Mouse (Mus musculus) stomach, postnatal 0 days (tissue): ENCODE measurements around the gene Taf3. TPM values are rescaled to one million over a fixed set of nuclear protein-coding genes. Genes with fewer than 3 reads are reported as not detected.

Experiments
- ATAC-seq: fragments of 200-750 bp; cut with Nextera tagmentation; 2 replicates; pipeline ENCODE4 v1.8.0; 2017; ENCODE audit not compliant: low FRiP score, low TSS enrichment
- DNase-seq: peaks from one replicate; pipeline ENCODE4 v3.0.0-alpha.2; 2016; ENCODE audit warnings: low spot score
- H3K27ac ChIP-seq: fragments of 300-500 bp; sonication (generic); replicated peaks from 2 replicates; pipeline ENCODE4 v1.5.1; 2014; ENCODE audit warnings: mild to moderate bottlenecking, control low read depth
- H3K27me3 ChIP-seq: fragments of 300-500 bp; sonication (generic); 2 replicates; pipeline ENCODE4 v1.6.1; 2014; ENCODE audit warnings: low read length; ENCODE audit not compliant: control insufficient read depth, insufficient read depth
- H3K36me3 ChIP-seq: fragments of 300-500 bp; sonication (generic); 2 replicates; pipeline ENCODE4 v1.6.1; 2014; ENCODE audit warnings: low read length, mixed read lengths; ENCODE audit not compliant: control insufficient read depth, insufficient read depth
- H3K4me1 ChIP-seq: fragments of 300-500 bp; sonication (generic); replicated peaks from 2 replicates; pipeline ENCODE4 v1.6.1; 2014; ENCODE audit warnings: antibody characterized with exemption; ENCODE audit not compliant: control insufficient read depth, insufficient read depth
- H3K4me2 ChIP-seq: fragments of 300-500 bp; sonication (generic); replicated peaks from 2 replicates; pipeline ENCODE4 v1.6.1; 2014; ENCODE audit warnings: low read depth, mild to moderate bottlenecking, control low read depth, moderate library complexity
- H3K4me3 ChIP-seq: fragments of 300-500 bp; sonication (generic); 2 replicates; pipeline ENCODE4 v1.5.1; 2014; ENCODE audit warnings: low read depth, low read length, control low read depth
- H3K9ac ChIP-seq: fragments of 300-500 bp; sonication (generic); 2 replicates; pipeline ENCODE4 v1.6.1; 2014; ENCODE audit warnings: mild to moderate bottlenecking, low read length, control low read depth, mixed read lengths
- H3K9me3 ChIP-seq: fragments of 300-500 bp; sonication (generic); 2 replicates; pipeline ENCODE4 v1.6.1; 2016; ENCODE audit warnings: low read length; ENCODE audit not compliant: control insufficient read depth
- CTCF ChIP-seq: IDR thresholded peaks from 2 replicates; pipeline ENCODE4 v1.5.1; 2016; ENCODE audit warnings: antibody characterized with exemption, low read depth, mild to moderate bottlenecking, moderate library complexity
- EP300 ChIP-seq: optimal IDR thresholded peaks from 2 replicates; pipeline ENCODE3; 2016; ENCODE audit warnings: antibody characterized with exemption
- WGBS: fragments of 180-500 bp; shearing (Covaris S2); extraction: QIAGEN DNeasy Blood & Tissue Kit; methylation state at CpG from one replicate; pipeline ENCODE4 v1.1.7; 2014; 5-methylcytosine and 5-hydroxymethylcytosine counted together
- polyA plus RNA-seq: library from polyadenylated mRNA; unstranded; fragments of >200 nt; fragmentation: Nextera tagmentation; extraction: Ambion mirVana; gene quantifications from 2 replicates; pipeline ENCODE4 v1.2.1, GENCODE M21; 2015

Taf3 gene
- polyA plus RNA-seq, 1 experiment from 2014 or later = 4.9 TPM

DNA sequence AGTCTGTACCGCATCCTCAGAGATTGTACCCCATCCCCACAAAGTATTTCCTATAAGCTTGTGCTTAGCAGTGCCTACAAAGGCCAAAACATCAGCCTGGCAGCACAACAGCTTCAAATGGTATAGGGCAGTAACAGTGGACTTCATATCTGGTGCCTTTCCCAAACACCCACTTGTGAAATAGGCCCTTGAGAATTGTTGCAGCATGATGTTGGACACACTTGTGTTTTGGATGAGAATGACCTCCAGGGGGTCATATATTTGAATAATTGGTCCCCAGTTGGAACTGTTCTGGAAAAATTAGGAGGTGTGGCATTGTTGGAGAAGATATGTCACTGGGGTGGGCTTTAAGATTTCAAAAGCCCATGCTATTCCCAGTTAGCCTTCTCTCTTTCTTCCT, 3.6 kb upstream of the Taf3 start:
- Histone ChIP-seq H3K27me3 (no peaks in the 10 kb centered on the region), H3K9ac (no peak overlapping the region), H3K36me3 (peaks cover 4% of the 10 kb centered on the region; the same call in 1 of the 2 replicates), H3K4me3 (no peak overlapping the region), H3K4me2 (no peak overlapping the region), H3K4me1 (no peaks in the 10 kb centered on the region), H3K27ac (no peak overlapping the region), H3K9me3 (no peaks in the 10 kb centered on the region)
- TF ChIP-seq CTCF (no peak), EP300 (no peak)
- 96% methylated on average over 1 of the region's 1 CpGs for WGBS
- no peak for DNase-seq
- no peak for ATAC-seq

- ATAC-seq = no peak
- H3K27ac ChIP-seq = no peak overlapping the region
- no peaks in the 10 kb centered on the region for H3K36me3 ChIP-seq
- H3K4me1 ChIP-seq = no peaks in the 10 kb centered on the region
- H3K27me3 ChIP-seq = no peaks in the 10 kb centered on the region
- no peak for DNase-seq
- H3K9me3 ChIP-seq = no peaks in the 10 kb centered on the region
- TF ChIP-seq CTCF = no peak
- no peak for TF ChIP-seq EP300
- H3K9ac ChIP-seq = no peak overlapping the region
- 82% methylated on average over 3 of the region's 3 CpGs for WGBS
- no peak overlapping the region for H3K4me3 ChIP-seq
- no peak overlapping the region for H3K4me2 ChIP-seq
Measured at GRCm38 (mm10) chr2:10050878-10051277, 2.5 kb upstream of the Taf3 start.

DNA sequence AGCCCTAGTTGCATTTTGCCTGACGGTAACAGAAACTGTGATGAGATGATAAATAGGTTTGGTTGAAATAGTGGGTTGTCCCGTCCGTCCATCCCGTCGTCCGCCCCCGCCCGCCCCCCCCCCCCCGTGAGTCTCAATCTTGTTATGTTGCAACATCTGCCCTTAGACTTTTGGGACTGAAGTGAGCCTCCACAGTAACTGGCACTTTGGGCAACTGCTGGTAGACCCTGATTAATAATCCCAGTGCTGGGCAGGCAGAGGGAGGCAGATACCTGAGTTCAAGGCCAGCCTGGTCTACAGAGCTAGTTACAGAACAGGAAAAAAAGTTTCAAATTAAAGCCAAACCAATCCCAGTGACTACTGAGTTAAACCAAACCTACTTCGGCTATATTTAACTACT, 1.1 kb upstream of the Taf3 start:
- no peaks in the 10 kb centered on the region for H3K27me3 ChIP-seq
- no peak overlapping the region for H3K9ac ChIP-seq
- DNase-seq (no peak), ATAC-seq (no peak)
- H3K4me1 ChIP-seq = no peaks in the 10 kb centered on the region
- no peaks in the 10 kb centered on the region for H3K9me3 ChIP-seq
- H3K36me3 ChIP-seq = no peaks in the 10 kb centered on the region
- no peak overlapping the region for H3K27ac ChIP-seq
- no peak for TF ChIP-seq EP300
- 12% methylated on average over 10 of the region's 10 CpGs for WGBS
- peak overlapping the region; percentile 94 for H3K4me3 ChIP-seq
- peak overlapping the region; percentile 45 for H3K4me2 ChIP-seq

- peak overlapping the region; percentile 83 for H3K9ac ChIP-seq
- no peak overlapping the region for H3K27ac ChIP-seq
- H3K36me3 ChIP-seq = no peaks in the 10 kb centered on the region
- ATAC-seq = peak; percentile 55
- under 1% methylated on average over 44 of the region's 47 CpGs for WGBS
- DNase-seq = peak; percentile 36
- peak overlapping the region; percentile 94 for H3K4me3 ChIP-seq
- H3K4me1 ChIP-seq = no peaks in the 10 kb centered on the region
- H3K9me3 ChIP-seq = no peaks in the 10 kb centered on the region
- TF ChIP-seq EP300 (no peak), CTCF (peak; percentile 57)
- no peaks in the 10 kb centered on the region for H3K27me3 ChIP-seq
- H3K4me2 ChIP-seq = peak overlapping the region; percentile 92
Measured at GRCm38 (mm10) chr2:10047758-10048436, 499 bp downstream of the Taf3 start.

DNA sequence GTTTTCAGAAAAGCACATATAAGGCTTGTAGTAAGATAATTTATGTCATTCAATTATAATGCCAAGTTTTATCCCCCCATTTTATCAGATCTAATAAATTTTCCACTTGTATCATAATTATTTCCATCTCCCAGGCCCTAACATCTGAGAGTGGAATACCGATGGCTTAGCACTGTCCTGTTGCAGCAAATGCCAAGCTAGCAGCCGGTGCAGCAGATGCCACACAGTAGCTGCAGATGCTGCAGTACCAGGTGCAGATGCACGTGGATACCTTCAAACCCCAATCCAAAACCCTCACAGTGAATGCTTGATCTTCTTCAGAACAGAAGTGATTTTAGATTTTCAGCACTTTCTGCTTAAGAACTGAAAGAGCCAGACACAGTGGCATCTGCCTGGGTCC, 13.4 kb downstream of the Taf3 start:
- WGBS = 83% methylated on average over 3 of the region's 3 CpGs
- ATAC-seq = no peak
- TF ChIP-seq CTCF (no peak), EP300 (no peak)
- Histone ChIP-seq H3K9ac (no peak overlapping the region), H3K27me3 (no peaks in the 10 kb centered on the region), H3K4me1 (no peaks in the 10 kb centered on the region), H3K36me3 (peaks cover under 1% of the 10 kb centered on the region; the same call in 1 of the 2 replicates), H3K9me3 (no peaks in the 10 kb centered on the region), H3K27ac (no peak overlapping the region), H3K4me2 (no peak overlapping the region), H3K4me3 (no peak overlapping the region)
- no peak for DNase-seq

DNA sequence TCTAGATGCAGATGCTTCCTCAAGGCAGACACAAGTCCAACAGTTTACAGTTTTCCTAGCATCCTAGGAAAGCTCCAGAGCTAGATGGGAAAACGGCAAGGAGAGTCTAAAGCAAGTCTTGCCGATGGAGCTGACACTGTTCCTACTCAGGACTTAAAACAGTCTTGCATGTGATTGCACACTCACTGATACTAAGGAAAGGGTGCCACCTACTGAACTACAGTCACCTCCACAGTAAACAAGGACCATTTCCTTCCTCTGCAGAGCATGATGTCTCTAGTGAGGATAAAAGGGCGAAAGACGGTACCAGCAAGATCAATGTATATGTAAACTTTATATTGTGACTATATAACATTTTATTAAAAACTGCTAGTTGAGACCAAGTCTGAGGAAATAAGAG, 14.7 kb downstream of the Taf3 start:
- no peaks in the 10 kb centered on the region for H3K36me3 ChIP-seq
- H3K4me1 ChIP-seq = no peaks in the 10 kb centered on the region
- no peak for ATAC-seq
- no peak overlapping the region for H3K9ac ChIP-seq
- H3K9me3 ChIP-seq = no peaks in the 10 kb centered on the region
- H3K4me2 ChIP-seq = no peak overlapping the region
- DNase-seq = no peak
- no peaks in the 10 kb centered on the region for H3K27me3 ChIP-seq
- 58% methylated on average over 4 of the region's 4 CpGs for WGBS
- TF ChIP-seq CTCF (peak; percentile 56), EP300 (no peak)
- no peak overlapping the region for H3K4me3 ChIP-seq
- H3K27ac ChIP-seq = no peak overlapping the region
